Mouse (Mus musculus) macrophage (primary cell): Measurements from ENCODE around the gene Wdsub1. TPM values are rescaled to one million over a fixed set of nuclear protein-coding genes. Genes with fewer than 3 reads are reported as not detected.

Experiments
- H3K27ac ChIP-seq: fragments of 350-480 bp; formaldehyde crosslinking; 2 replicates; pipeline ENCODE4 v1.9.0; 2021
- H3K36me3 ChIP-seq: fragments of 350-480 bp; formaldehyde crosslinking; 2 replicates; pipeline ENCODE4 v1.9.0; 2021; ENCODE audit errors: inconsistent target
- H3K4me3 ChIP-seq: fragments of 350-480 bp; formaldehyde crosslinking; 2 replicates; pipeline ENCODE4 v1.9.0; 2021; ENCODE audit errors: inconsistent target
- H3K79me2 ChIP-seq: fragments of 350-480 bp; formaldehyde crosslinking; 2 replicates; pipeline ENCODE4 v1.9.0; 2021; ENCODE audit errors: inconsistent target
- WGBS: methylation state at CpG from one replicate; pipeline ENCODE4 v1.1.7; 2026; ENCODE audit warnings: inconsistent platforms; ENCODE audit not compliant: missing documents; 5-methylcytosine and 5-hydroxymethylcytosine counted together
- polyA plus RNA-seq: library from polyadenylated mRNA; stranded (reverse); fragments of 250-400 nt; gene quantifications from 3 replicates; pipeline ENCODE4 v1.2.4, GENCODE M21; 2018; ENCODE audit warnings: inconsistent platforms

Wdsub1 gene
- polyA plus RNA-seq, 1 experiment from 2014 or later = 15.9 TPM

DNA sequence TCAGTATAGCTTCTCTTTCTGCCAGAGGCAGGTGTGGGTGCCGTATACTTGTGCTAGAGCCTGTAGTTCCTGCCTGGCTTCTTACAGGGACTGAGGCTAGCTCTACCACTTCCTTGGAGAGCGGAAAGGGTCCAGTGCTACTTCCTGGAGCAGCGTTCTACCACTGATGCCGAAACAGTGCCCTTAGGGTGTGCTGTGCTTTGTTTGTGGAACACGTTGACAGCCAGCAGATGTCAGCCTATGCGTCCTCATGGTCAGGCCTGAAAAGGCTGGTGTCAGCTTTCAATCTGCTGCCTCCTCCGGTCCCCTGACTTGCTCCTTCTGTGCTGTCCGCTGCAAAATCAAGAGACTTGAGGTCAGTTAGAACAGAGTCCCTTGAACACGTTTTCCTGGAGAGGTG is 52.2 kb downstream of the Wdsub1 start:
- Histone ChIP-seq H3K4me3 (no peak overlapping the region), H3K79me2 (no peaks in the 10 kb centered on the region), H3K27ac (peak overlapping the region; percentile 54; the same call in 1 of the 2 replicates), H3K36me3 (no peaks in the 10 kb centered on the region)
- 77% methylated on average over 8 of the region's 9 CpGs for WGBS

DNA sequence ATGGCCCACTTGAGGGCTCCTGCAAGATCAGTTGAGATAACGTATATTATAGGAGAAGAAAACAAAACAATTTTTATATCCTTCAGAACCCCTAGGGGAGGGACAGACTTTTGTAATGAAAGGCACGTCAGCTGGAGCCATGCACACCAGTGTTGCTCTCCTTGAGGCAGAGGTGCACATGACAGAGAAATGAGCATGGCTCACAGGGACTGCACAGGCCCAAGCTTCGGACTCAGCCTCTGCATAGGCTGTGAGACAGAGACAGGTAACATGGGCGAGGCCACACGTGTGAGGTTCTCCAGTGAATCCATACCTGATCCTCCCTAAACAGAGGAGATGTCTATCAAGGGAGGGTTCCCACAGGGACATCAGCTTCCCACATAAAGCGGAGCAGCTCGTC is 52.7 kb downstream of the Wdsub1 start:
- H3K27ac ChIP-seq = peak overlapping the region; percentile 54
- 94% methylated on average over 7 of the region's 7 CpGs for WGBS

DNA sequence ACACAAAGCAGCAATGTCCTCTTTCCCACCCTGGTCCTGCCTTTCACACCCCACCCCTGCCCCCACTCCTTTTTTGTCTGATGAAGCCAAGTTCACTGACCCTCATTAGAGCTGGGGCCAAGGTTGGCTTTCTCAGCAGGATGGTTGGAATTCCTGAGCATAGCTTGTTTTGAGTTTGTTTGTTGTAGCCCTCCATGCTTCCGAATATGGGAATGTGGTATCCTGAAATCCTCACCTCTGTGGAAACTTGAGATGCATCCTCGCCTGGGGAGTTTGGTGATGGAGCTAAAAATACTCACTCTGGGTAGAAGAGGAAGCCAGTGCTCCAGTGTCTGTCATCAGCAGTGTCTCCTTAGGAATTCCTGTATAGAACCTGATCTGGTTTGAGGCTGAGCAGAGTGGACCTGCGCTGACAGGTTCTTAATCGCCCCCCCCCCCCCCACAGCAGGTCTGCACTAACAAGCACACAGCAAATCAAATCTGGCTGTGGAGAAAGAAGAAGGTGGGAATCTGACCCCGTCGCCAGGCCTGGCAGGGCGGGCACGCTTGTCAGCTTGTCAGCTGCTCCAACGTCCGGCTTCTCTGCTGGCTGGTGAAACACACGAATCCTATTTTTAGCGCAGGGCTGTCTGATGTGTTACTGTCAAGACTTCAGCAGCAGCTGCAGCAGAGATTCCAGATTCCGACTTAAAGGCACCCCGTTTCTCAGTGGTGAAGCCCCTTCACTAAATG is 53.4 kb downstream of the Wdsub1 start:
- 48% methylated on average over 12 of the region's 14 CpGs for WGBS
- Histone ChIP-seq H3K27ac (peak overlapping the region; percentile 54), H3K36me3 (no peaks in the 10 kb centered on the region), H3K79me2 (no peaks in the 10 kb centered on the region), H3K4me3 (no peak overlapping the region)

More for the DNA sequence above, 52.7 kb downstream of the Wdsub1 start:
- Histone ChIP-seq H3K36me3 (no peaks in the 10 kb centered on the region), H3K79me2 (no peaks in the 10 kb centered on the region), H3K4me3 (no peak overlapping the region)

DNA sequence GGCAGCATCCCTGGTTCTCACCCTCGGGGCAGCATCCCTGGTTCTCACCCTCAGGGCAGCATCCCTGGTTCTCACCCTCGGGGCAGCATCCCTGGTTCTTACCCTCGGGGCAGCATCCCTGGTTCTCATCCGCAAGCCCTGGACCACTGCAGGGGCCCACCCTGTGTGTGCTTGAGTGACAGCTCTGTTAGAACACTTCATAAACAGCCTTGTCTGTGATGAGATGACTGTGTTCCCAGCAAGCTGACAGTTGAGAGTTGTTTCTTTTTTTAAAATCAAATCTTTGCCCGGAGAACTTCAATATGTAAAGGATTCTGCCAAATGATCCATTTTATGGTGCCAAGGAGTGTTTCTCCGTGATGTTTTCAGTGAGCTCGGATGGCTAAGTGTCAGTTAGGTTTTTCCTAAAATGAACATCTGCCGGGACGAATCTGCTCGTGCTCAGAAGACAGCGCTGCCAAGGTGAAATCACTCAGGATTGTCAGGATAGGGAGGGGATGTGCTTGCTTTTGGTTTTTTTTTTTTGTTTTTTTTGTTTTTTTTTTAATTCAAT is 54.2 kb downstream of the Wdsub1 start:
- WGBS = 96% methylated on average over 7 of the region's 11 CpGs
- Histone ChIP-seq H3K79me2 (no peaks in the 10 kb centered on the region), H3K27ac (peak overlapping the region; percentile 54; the same call in 1 of the 2 replicates), H3K4me3 (no peak overlapping the region), H3K36me3 (no peaks in the 10 kb centered on the region)

DNA sequence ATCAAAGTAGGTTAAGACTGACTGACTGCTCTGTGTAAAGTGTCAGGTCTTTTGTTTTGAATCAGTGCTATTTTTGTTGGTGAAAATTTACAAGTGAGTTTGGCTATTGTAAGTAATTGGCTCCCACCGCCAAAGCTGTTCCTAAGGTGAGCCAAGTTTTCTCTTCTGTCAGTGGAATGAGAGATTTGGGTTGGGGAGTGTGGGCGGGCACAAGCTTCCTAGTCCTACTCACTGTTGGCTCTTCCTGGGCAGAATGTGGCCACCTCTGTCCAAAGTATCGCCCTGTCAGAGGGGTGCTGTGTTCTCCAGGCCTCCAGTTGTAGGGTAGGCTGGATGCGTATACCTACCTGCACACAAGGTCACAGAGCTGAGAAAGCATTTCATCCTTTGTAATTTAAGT is 57.0 kb downstream of the Wdsub1 start:
- Histone ChIP-seq H3K4me3 (no peak overlapping the region), H3K79me2 (no peaks in the 10 kb centered on the region), H3K27ac (no peak overlapping the region), H3K36me3 (no peaks in the 10 kb centered on the region)
- WGBS = 94% methylated on average over 4 of the region's 4 CpGs

DNA sequence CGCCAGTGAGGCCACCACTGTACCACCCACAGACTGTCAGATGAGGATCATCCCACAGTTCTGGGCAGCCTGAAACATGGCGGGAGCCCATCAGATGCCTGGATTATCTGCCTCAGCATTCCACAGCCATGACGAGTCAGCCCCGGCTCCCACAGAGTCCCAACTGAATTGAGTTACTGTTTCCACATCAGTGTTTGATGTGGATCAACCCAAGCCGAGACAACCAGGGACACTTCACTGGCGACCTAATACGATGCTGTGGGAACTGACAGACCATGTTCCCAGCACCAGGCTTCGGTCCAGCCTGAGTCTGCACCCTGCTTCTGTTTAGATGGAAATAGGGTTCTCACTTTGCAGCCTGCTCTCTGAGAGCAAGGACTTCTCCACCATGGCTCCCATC is 58.1 kb downstream of the Wdsub1 start:
- Histone ChIP-seq H3K4me3 (no peak overlapping the region), H3K36me3 (no peaks in the 10 kb centered on the region), H3K79me2 (no peaks in the 10 kb centered on the region), H3K27ac (no peak overlapping the region)
- WGBS = 97% methylated on average over 8 of the region's 8 CpGs

DNA sequence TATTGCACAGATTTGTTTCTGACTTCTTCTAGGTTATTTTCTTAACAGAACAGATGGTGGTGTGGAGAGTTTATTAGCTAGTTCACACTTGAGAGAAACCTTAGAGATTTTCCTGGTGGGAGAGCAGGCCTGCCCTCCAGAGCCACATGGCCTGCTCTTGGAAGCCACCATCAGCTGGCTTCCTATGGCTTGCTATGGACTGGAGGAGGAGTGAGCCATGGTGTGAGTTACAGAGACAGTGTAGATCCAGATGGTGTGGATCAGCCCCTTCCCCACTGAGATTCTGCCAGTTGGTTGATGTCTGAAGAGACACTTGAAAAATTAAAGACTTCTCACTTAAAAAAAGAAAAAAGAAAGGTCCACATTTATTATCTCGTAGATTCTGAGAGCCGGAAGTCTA is 61.3 kb downstream of the Wdsub1 start:
- Histone ChIP-seq H3K36me3 (no peaks in the 10 kb centered on the region), H3K27ac (no peak overlapping the region), H3K79me2 (no peaks in the 10 kb centered on the region), H3K4me3 (no peak overlapping the region)
- 100% methylated on average over 2 of the region's 2 CpGs for WGBS

DNA sequence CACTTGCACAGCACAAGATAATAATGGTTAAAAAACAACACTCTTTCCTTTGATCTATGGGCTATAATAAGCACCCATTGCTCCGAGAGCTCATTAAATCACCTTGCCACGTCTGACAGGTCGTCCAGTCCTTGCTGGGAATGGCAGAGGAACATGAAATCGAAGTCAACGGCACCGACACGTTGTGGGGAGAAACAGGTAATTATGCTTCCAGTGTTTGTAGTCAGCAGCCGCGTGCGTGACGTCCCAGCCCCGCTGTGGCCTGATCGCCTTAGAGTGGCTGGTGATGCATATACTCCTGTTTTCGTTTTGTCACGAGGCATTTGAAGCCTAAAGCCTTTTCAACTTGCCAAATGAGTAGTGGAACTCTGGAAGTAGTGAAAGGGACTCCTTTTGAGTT is 62.3 kb downstream of the Wdsub1 start:
- Histone ChIP-seq H3K4me3 (no peak overlapping the region), H3K27ac (no peak overlapping the region), H3K79me2 (no peaks in the 10 kb centered on the region), H3K36me3 (no peaks in the 10 kb centered on the region)
- WGBS = 96% methylated on average over 15 of the region's 15 CpGs

DNA sequence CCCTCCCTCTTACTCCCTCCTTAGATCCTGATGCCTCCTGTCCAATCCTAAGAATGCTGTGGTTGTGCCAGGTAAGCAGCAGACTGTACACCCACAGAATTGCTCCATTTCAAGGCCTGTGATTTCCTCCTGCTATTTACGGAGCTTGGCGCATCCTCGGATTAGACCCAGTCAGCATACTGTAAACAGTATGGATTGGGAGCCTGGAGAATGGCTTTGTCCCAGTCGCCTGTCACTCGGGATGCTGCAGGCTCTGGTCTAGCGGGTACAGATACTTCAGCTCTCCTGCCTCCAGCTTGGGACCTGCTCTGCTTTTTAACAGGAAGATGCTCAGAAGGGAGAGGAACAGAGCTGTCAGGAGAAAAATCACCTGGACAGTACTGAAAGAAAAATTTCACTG is 63.0 kb downstream of the Wdsub1 start:
- Histone ChIP-seq H3K4me3 (no peak overlapping the region), H3K36me3 (no peaks in the 10 kb centered on the region), H3K27ac (no peak overlapping the region), H3K79me2 (no peaks in the 10 kb centered on the region)
- WGBS = 97% methylated on average over 6 of the region's 6 CpGs

DNA sequence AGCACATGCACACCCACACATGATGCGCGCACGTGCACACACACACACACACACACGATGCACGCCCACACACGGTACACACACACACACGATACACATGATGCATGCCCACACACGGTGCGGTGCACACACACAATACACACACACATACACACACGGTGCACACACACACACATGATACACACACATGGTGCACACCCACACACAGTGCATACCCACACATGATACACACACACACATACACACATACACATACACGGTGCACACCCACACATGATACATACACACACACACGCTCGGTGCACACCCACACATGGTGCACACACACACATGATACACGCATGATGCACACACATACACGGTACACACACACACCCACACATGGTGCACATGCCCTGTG is 63.7 kb downstream of the Wdsub1 start:
- 94% methylated on average over 10 of the region's 15 CpGs for WGBS
- Histone ChIP-seq H3K4me3 (no peak overlapping the region), H3K27ac (no peak overlapping the region), H3K79me2 (no peaks in the 10 kb centered on the region), H3K36me3 (no peaks in the 10 kb centered on the region)

DNA sequence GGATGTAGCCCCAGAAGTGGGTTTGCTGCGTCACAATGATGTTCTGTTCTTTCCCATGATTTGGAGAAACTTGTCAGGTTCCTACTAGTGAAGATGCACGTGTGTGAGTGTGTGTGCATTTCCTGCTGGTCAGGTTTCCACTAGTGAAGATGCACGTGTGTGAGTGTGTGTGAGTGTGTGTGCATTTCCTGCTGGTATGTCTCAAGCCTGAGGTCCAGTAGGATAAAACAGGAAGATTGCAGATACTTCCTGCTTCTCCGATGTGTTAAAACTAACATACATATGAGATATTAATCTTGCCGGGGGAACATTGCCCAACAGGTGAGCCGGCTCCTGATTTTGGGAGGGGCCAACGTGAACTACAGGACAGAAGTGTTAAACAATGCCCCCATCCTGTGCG is 67.4 kb downstream of the Wdsub1 start:
- Histone ChIP-seq H3K36me3 (no peaks in the 10 kb centered on the region), H3K79me2 (no peaks in the 10 kb centered on the region), H3K27ac (no peak overlapping the region), H3K4me3 (no peak overlapping the region)
- 68% methylated on average over 8 of the region's 8 CpGs for WGBS

DNA sequence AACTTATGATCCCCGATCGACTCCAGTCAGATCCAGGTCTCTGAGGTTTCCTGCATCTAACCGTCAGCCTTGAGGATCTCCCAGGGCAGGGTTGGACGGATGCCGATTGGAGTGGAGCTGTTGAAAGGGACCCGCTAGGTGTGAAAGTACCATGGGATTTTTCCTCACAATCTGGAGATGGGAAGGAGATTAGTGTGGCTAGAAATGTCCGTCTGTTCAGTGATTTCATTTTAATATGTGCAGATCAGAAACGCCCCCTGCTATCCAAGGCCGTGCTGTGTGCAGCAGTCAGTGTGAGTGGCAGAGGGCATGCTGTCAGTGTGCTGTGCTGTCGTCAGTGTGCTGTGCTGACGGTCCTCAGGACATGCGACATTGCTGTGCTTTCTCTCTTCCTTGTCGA is 68.9 kb downstream of the Wdsub1 start:
- no peak overlapping the region for H3K27ac ChIP-seq
- no peak overlapping the region for H3K4me3 ChIP-seq
- 97% methylated on average over 10 of the region's 13 CpGs for WGBS
- H3K79me2 ChIP-seq = no peaks in the 10 kb centered on the region
- H3K36me3 ChIP-seq = no peaks in the 10 kb centered on the region

DNA sequence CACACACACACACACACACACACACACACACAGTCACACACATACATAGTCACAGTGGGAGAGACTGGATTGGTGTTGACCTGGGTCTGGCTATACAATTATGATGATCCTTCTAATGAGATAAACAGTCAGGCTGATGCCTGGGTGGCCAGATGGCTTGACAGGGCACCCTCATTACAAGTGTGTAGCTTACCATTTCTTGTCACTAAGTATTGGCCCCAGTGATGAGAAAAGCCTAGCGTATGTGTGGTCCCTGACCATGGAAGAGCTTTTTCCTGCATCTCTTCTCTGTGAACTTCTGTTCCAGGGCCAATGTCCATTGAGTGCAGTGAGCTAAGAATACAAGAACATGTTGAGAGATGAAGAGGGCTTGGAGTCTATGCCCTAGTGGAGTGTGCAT is 69.8 kb downstream of the Wdsub1 start:
- 100% methylated on average over 1 of the region's 1 CpGs for WGBS
- Histone ChIP-seq H3K79me2 (no peaks in the 10 kb centered on the region), H3K4me3 (no peak overlapping the region), H3K36me3 (no peaks in the 10 kb centered on the region), H3K27ac (no peak overlapping the region)

DNA sequence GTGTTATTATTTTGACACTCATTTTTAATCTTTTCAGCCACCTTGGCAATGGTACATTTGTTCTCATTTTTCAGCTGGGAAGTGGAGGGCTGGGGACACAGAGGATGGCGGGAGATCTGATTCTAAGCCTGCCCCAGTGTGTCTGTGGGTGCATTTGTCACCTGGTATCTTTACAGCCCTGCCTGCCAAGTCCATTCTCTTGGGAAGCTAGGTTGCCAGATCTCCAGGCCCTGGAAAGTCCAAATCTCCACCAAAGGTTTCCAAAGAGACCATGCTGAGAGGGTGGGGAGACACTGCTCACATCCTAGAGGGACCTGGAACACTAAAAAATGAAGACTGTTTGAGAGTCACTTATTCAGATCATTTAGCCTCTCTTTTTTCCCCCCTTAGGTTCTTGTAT is 71.1 kb downstream of the Wdsub1 start:
- Histone ChIP-seq H3K4me3 (no peak overlapping the region), H3K27ac (no peak overlapping the region), H3K79me2 (no peaks in the 10 kb centered on the region), H3K36me3 (no peaks in the 10 kb centered on the region)
- 100% methylated on average over 1 of the region's 1 CpGs for WGBS

DNA sequence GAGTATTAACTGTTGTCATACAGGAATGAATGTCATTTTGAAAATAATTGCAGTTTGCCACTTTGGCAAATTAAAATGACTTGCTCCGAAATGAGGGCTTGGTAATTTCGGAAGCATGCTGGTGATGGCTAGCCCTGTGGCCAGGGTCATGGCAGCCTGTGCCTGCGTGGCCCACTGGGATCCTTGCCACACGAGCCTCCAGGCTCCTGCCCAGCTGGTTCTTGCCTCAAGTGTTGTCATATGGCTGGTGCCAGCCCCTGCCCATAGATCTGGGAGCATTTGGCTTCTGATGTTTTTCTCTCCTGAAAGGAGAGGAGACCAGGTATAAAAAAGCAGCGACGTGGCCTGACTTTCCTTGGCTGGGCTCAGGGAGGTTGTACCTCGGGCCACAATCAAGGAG is 72.4 kb downstream of the Wdsub1 start:
- no peaks in the 10 kb centered on the region for H3K79me2 ChIP-seq
- 93% methylated on average over 7 of the region's 7 CpGs for WGBS
- H3K27ac ChIP-seq = no peak overlapping the region
- no peaks in the 10 kb centered on the region for H3K36me3 ChIP-seq
- H3K4me3 ChIP-seq = no peak overlapping the region

DNA sequence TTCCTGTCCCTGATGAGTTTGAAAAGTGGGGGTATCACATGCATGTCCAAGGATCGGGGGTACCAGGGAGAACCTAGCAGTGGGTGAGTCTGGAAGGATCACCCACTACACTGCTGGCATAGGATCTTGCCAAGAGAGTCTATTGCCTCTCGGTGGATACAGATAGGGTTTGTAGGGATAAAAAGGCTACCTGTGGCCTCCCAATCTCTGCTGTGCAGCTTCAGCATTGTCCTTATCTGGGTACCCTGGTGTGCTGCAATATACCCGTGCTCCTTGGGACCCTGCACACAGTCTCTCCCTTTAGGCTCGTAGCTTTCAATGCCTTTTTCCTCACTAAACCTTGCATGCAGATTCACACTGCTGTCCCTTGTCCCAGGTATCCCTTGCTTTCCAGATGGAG is 73.8 kb downstream of the Wdsub1 start:
- Histone ChIP-seq H3K79me2 (no peaks in the 10 kb centered on the region), H3K27ac (no peak overlapping the region), H3K4me3 (no peak overlapping the region), H3K36me3 (no peaks in the 10 kb centered on the region)
- 87% methylated on average over 4 of the region's 4 CpGs for WGBS
